Mouse (Mus musculus) heart, embryonic 12.5 days (tissue): ENCODE measurements around the gene Srrm4. TPM values are rescaled to one million over a fixed set of nuclear protein-coding genes. Genes with fewer than 3 reads are reported as not detected.

Experiments used
- ATAC-seq: fragments of 200-750 bp; cut with Nextera tagmentation; 2 replicates; pipeline ENCODE4 v1.8.0; 2017; ENCODE audit warnings: moderate TSS enrichment, moderate library complexity; ENCODE audit not compliant: insufficient number of reproducible peaks, low FRiP score
- H3K27ac ChIP-seq: fragments of 300-500 bp; sonication (generic); 2 replicates; pipeline ENCODE4 v1.5.1; 2016; ENCODE audit warnings: mild to moderate bottlenecking, moderate library complexity; ENCODE audit not compliant: poor library complexity, severe bottlenecking
- H3K27me3 ChIP-seq: fragments of 300-500 bp; sonication (generic); replicated peaks from 2 replicates; pipeline ENCODE4 v1.6.1; 2016; ENCODE audit warnings: mild to moderate bottlenecking, moderate library complexity
- H3K36me3 ChIP-seq: fragments of 300-500 bp; sonication (generic); 2 replicates; pipeline ENCODE4 v1.6.1; 2016; ENCODE audit warnings: mild to moderate bottlenecking, moderate library complexity
- H3K4me1 ChIP-seq: fragments of 300-500 bp; sonication (generic); replicated peaks from 2 replicates; pipeline ENCODE4 v1.6.1; 2016; ENCODE audit warnings: mild to moderate bottlenecking
- H3K4me2 ChIP-seq: fragments of 300-500 bp; sonication (generic); 2 replicates; pipeline ENCODE4 v1.6.1; 2016; ENCODE audit warnings: mild to moderate bottlenecking, moderate library complexity
- H3K4me3 ChIP-seq: fragments of 300-500 bp; sonication (generic); 2 replicates; pipeline ENCODE4 v1.5.1; 2016; ENCODE audit warnings: mild to moderate bottlenecking
- H3K9ac ChIP-seq: fragments of 300-500 bp; sonication (generic); 2 replicates; pipeline ENCODE4 v1.6.1; 2016; ENCODE audit warnings: mild to moderate bottlenecking, moderate library complexity
- H3K9me3 ChIP-seq: fragments of 300-500 bp; sonication (generic); replicated peaks from 2 replicates; pipeline ENCODE4 v1.6.1; 2016; ENCODE audit warnings: mild to moderate bottlenecking, moderate library complexity
- WGBS: fragments of 180-500 bp; shearing (Covaris S2); methylation state at CpG from one replicate; pipeline ENCODE4 v1.1.7; 2016; 5-methylcytosine and 5-hydroxymethylcytosine counted together
- polyA plus RNA-seq: library from polyadenylated mRNA; unstranded; fragments of >200 nt; fragmentation: Nextera tagmentation; extraction: Ambion mirVana; gene quantifications from 2 replicates; pipeline ENCODE4 v1.2.1, GENCODE M21; 2016

The Srrm4 gene
- polyA plus RNA-seq, 1 experiment from 2014 or later, result 1.7 TPM

- H3K27ac ChIP-seq, result 0 out of 2 replicates have a peak overlapping the region, but pooled peaks have one; percentile 39
- no peak for ATAC-seq
- H3K4me1 ChIP-seq, result peaks cover 33% of the 10 kb centered on the region
- H3K4me2 ChIP-seq, result peak overlapping the region; percentile 40
- WGBS, result 29% methylated on average over 12 of the region's 12 CpGs
- H3K4me3 ChIP-seq, result no peak overlapping the region
- H3K27me3 ChIP-seq, result peaks cover 3% of the 10 kb centered on the region; the same call in 1 of the 2 replicates
- H3K9me3 ChIP-seq, result no peaks in the 10 kb centered on the region
- H3K9ac ChIP-seq, result no peak overlapping the region
- H3K36me3 ChIP-seq, result no peaks in the 10 kb centered on the region
Observed at GRCm38 (mm10) chr5:116491794-116492420, 99.7 kb downstream of the Srrm4 start.

DNA sequence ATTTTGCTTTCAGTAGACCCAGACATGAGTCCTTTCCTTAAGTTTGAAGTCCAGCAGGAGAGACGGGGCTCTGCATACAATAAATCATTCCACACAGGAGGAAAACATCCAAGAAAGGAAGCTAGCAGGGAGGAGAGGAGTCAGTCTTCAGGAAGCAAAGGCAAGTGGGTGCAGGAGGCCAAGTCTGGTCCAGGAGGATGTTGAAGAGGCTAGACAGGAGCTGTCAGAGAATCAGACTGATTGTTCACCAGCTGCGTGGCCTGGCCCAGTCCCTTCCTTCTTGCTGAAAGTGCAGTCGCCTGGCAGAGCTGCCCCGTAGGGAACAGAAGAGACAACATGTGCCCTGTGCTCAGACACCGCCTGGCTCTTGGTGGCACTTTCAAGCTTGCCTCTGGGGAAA, 100.8 kb downstream of the Srrm4 start:
- Histone ChIP-seq H3K9me3 (no peaks in the 10 kb centered on the region), H3K4me3 (no peak overlapping the region), H3K4me1 (peaks cover 39% of the 10 kb centered on the region), H3K4me2 (no peak overlapping the region), H3K27me3 (peaks cover 3% of the 10 kb centered on the region; the same call in 1 of the 2 replicates), H3K27ac (no peak overlapping the region), H3K9ac (no peak overlapping the region), H3K36me3 (no peaks in the 10 kb centered on the region)
- no peak for ATAC-seq
- 54% methylated on average over 5 of the region's 5 CpGs for WGBS

DNA sequence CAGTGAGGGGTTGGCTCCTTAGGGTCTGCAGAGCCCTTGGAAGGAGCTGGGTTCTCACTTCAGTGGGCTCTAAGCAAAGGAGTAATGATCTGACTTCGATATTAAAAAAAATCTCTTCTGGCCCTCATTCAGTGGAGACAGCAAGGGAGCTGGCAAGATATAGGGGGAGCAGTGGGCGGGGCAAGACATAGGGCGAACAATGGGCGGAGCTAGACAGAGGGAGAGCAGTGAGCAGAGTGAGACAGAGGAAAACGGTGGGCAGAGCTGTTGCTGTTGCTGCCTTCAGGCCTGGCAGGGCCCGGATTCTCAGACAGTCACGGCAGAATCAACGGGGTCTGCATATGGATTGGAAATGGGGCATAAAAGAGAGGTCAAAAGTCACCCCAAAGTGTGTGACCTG, 102.0 kb downstream of the Srrm4 start:
- Histone ChIP-seq H3K9ac (no peak overlapping the region), H3K4me1 (peaks cover 51% of the 10 kb centered on the region), H3K36me3 (no peaks in the 10 kb centered on the region), H3K27me3 (0 out of 2 replicates have a peak, but pooled peaks cover 3% of the 10 kb centered on the region), H3K27ac (no peak overlapping the region), H3K4me3 (no peak overlapping the region), H3K9me3 (no peaks in the 10 kb centered on the region), H3K4me2 (no peak overlapping the region)
- 63% methylated on average over 8 of the region's 8 CpGs for WGBS
- ATAC-seq, result no peak

DNA sequence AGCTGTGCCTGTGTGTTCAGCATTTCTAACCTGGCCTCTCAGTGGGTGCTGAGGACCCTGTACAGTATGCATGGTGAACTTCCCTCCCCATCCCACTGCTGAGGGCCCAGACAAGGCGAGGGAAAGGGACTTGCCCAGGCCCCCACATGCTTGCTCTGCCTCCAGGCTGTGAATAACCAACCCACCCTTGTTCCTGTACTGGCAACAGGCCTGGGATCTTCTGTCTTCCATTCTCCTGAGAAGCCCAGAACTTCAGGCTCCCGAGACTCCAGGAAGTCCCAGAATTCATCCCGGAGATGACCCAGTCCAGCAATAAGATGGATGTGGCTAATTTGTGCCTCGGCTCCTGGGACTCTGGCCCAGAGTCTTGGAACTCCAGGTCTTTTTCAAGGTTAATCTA, 105.5 kb downstream of the Srrm4 start:
- H3K9me3 ChIP-seq, result no peaks in the 10 kb centered on the region
- H3K27me3 ChIP-seq, result no peaks in the 10 kb centered on the region
- no peak overlapping the region for H3K9ac ChIP-seq
- H3K4me2 ChIP-seq, result no peak overlapping the region
- no peak for ATAC-seq
- H3K4me1 ChIP-seq, result peaks cover 40% of the 10 kb centered on the region
- H3K27ac ChIP-seq, result no peak overlapping the region
- H3K36me3 ChIP-seq, result no peaks in the 10 kb centered on the region
- WGBS, result 50% methylated on average over 4 of the region's 4 CpGs
- no peak overlapping the region for H3K4me3 ChIP-seq

DNA sequence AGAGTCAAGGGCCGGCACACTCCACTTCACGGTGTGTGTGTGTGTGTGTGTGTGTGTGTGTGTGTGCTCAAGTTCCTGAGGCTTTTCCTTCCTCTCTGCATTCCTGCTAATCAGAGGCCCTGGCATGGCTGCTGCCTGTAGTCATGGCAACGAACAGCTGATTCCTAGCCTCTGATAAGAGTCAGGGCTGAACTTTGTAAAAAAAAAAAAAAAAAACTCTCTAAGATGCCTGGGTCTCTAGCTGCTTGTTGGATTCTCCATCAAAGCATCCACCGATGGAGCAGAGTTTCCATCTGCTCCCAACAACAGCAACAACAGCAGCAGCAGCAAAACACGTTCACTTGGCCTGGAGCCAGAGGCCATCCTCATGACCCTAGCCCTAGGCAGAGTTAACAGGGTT, 106.5 kb downstream of the Srrm4 start:
- WGBS, result under 1% methylated on average over 5 of the region's 5 CpGs

DNA sequence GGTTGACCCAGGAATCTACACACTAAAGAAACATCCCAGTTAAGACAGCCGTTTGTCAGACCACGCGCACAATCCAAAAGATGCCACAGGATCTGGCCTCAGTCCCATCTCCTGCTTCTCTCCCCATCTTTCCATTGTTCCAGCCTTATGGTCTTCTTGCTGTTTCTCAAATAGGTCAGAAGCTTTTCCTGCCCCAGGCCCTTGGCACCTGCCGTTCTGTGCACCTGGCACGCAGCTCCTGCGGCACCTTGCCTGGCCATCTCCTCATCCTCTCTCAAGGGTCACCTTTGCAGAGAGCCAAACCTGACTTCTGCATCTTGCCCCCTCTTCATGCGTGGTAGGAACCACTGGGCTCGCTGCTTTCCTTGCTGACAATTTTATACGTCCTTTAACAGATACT, 107.4 kb downstream of the Srrm4 start:
- Histone ChIP-seq H3K27ac (no peak overlapping the region), H3K4me1 (peaks cover 24% of the 10 kb centered on the region), H3K9me3 (no peaks in the 10 kb centered on the region), H3K9ac (no peak overlapping the region), H3K27me3 (no peaks in the 10 kb centered on the region), H3K4me2 (no peak overlapping the region; the same call in 1 of the 2 replicates), H3K4me3 (no peak overlapping the region), H3K36me3 (no peaks in the 10 kb centered on the region)
- ATAC-seq, result no peak
- WGBS, result 86% methylated on average over 9 of the region's 9 CpGs

More for the DNA sequence above, 106.5 kb downstream of the Srrm4 start:
- Histone ChIP-seq H3K36me3 (no peaks in the 10 kb centered on the region), H3K4me3 (no peak overlapping the region), H3K4me2 (peak overlapping the region; percentile 7; the same call in 1 of the 2 replicates), H3K27ac (no peak overlapping the region), H3K9me3 (no peaks in the 10 kb centered on the region), H3K9ac (no peak overlapping the region), H3K27me3 (no peaks in the 10 kb centered on the region), H3K4me1 (peaks cover 29% of the 10 kb centered on the region)
- peak; percentile 85 for ATAC-seq

DNA sequence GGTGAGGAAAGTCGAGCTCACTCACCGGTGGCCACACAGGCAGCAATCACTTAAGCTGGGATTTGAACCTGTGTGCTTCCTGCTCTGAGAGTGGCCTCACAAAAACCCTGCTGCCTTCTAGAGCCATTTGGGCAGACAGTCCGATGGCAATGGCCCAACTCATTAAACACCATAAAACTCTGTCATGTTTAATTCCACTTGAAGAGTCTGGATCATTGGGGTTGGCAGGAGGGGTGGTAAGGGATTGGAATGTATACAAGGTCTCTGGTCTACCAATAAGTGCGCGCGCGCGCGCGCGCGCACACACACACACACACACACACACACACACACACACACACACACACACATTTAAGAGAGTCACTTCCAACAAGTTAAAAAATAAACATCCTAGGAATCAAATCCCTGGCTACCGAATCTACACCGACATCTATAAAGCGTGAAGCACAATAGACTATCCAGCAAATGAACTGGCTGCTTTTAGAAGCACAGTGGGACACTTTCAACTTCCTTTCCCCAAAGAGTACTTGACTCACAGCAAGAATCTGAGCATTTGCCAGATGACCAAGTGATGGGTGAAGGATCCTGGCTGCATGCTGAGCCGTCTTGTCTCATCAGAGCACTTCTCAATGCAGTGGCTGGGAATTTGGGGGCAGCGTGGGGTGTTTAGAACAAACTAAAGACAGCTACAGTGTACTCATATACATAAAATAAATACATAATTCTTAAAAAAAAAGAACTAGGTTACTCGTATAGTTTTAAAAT, 112.8 kb downstream of the Srrm4 start:
- no peak for ATAC-seq

GRCm38 (mm10) chr5:116476006-116476405, 115.6 kb downstream of the Srrm4 start:
- 12% methylated on average over 15 of the region's 15 CpGs for WGBS
- Histone ChIP-seq H3K27me3 (peaks cover 6% of the 10 kb centered on the region; the same call in 1 of the 2 replicates), H3K4me1 (no peaks in the 10 kb centered on the region; the same call in 1 of the 2 replicates), H3K9ac (no peak overlapping the region), H3K4me2 (no peak overlapping the region), H3K9me3 (no peaks in the 10 kb centered on the region), H3K36me3 (no peaks in the 10 kb centered on the region), H3K27ac (no peak overlapping the region), H3K4me3 (no peak overlapping the region)
- no peak for ATAC-seq

More for the DNA sequence above, 112.8 kb downstream of the Srrm4 start:
- Histone ChIP-seq H3K4me1 (no peaks in the 10 kb centered on the region; the same call in 1 of the 2 replicates), H3K4me2 (no peak overlapping the region), H3K36me3 (no peaks in the 10 kb centered on the region), H3K9ac (no peak overlapping the region), H3K4me3 (no peak overlapping the region), H3K27me3 (peaks cover 6% of the 10 kb centered on the region; the same call in 1 of the 2 replicates), H3K27ac (no peak overlapping the region), H3K9me3 (no peaks in the 10 kb centered on the region)
- 86% methylated on average over 18 of the region's 18 CpGs for WGBS

DNA sequence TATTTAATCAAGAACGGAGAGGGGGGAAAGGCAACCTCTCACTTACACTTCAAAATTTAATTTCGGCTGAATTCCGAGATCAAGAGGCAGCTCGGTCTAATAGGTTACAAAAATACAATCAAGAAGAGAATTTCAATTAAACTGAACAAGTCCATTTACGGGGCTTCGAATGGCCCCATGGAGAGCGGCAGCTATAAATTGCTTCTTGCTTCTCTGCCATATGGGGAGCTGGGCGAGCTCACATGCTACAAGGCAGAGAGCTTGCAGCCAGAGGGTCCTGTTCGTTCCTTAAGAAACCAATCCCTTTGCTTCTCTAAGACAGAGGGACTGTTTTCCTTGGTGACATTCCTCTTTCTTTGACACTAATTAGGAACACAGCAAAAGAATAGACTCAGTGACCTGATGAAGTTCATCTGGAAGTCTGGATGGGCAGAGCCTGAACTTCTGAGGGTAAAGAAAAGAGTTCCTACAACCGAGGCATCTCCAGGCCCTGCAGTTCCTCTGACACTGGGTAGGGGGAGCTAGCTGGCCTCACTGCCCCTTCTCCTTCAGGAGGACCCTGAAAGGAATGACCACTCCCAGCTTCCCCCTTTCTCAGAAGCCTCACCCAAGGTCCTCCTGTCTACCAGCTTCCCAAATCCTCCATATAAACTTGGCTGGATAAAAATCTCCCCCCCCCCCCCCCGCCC, 130.1 kb downstream of the Srrm4 start:
- Histone ChIP-seq H3K4me3 (no peak overlapping the region), H3K4me2 (no peak overlapping the region), H3K9ac (no peak overlapping the region), H3K4me1 (0 out of 2 replicates have a peak, but pooled peaks cover 7% of the 10 kb centered on the region), H3K36me3 (no peaks in the 10 kb centered on the region), H3K27ac (no peak overlapping the region), H3K9me3 (peaks cover 3% of the 10 kb centered on the region), H3K27me3 (0 out of 2 replicates have a peak, but pooled peaks cover 2% of the 10 kb centered on the region)
- WGBS, result 61% methylated on average over 11 of the region's 11 CpGs
- no peak for ATAC-seq

DNA sequence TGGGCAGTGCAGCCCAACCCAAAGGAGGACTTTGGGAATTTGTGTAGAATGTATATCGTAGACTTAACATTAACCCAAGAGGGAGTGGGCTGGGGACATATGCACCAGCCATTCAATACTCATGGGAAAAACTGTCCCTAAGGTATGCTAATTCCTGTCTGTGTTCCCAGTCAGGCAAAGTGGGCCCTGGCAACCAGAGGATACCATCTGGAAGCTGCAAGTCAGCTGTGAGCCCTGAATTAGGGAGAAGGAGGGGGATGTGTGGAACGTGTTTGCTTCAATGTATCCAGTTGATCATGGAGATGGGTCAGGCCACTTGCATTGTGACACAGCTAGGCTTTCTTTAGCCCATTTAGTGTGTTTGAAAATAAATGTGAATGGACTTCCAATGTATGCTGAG, 131.6 kb downstream of the Srrm4 start:
- Histone ChIP-seq H3K4me1 (0 out of 2 replicates have a peak, but pooled peaks cover 7% of the 10 kb centered on the region), H3K36me3 (no peaks in the 10 kb centered on the region), H3K4me2 (no peak overlapping the region), H3K27ac (no peak overlapping the region), H3K9me3 (no peaks in the 10 kb centered on the region; the same call in 1 of the 2 replicates), H3K27me3 (0 out of 2 replicates have a peak, but pooled peaks cover 6% of the 10 kb centered on the region), H3K4me3 (no peak overlapping the region), H3K9ac (no peak overlapping the region)
- ATAC-seq, result no peak
- WGBS, result 76% methylated on average over 2 of the region's 2 CpGs

- Histone ChIP-seq H3K4me2 (no peak overlapping the region), H3K4me3 (no peak overlapping the region), H3K27me3 (0 out of 2 replicates have a peak, but pooled peaks cover 6% of the 10 kb centered on the region), H3K4me1 (0 out of 2 replicates have a peak, but pooled peaks cover 7% of the 10 kb centered on the region), H3K9ac (no peak overlapping the region), H3K9me3 (no peaks in the 10 kb centered on the region), H3K27ac (no peak overlapping the region), H3K36me3 (no peaks in the 10 kb centered on the region)
- ATAC-seq, result no peak
- WGBS, result 82% methylated on average over 7 of the region's 7 CpGs
Observed at GRCm38 (mm10) chr5:116457791-116458190, 133.8 kb downstream of the Srrm4 start.
